Mouse (Mus musculus): ENCODE measurements around the gene Ptcd2. TPM values are rescaled to one million over a fixed set of nuclear protein-coding genes. Genes with fewer than 3 reads are reported as not detected.
A peak's percentile ranks its signal among the peaks of the same experiment; 100 is the strongest.

Ptcd2 gene
- 21.5 and 27.3 TPM in 2 replicates for polyA plus RNA-seq (2012; ENCODE audit: insufficient read depth, insufficient read length, missing spikeins)

- H3K27ac ChIP-seq (ENCODE audit: insufficient read depth, low read depth, low read length), result peak within 1 kb of the TSS; percentile 68
- no peak for TF ChIP-seq POLR2A (IDR thresholded peaks at IDR 0.05; ENCODE audit: borderline replicate concordance, low read depth, low read length)
- TF ChIP-seq CTCF (IDR thresholded peaks at IDR 0.05; ENCODE audit: low read depth, low read length), result no peak
- H3K4me1 ChIP-seq (ENCODE audit: control insufficient read depth, insufficient read depth, low read length), result peaks cover 10% of the 10 kb centered on the region
- H3K4me3 ChIP-seq (ENCODE audit: insufficient read depth, low read length), result peak within 1 kb of the TSS; percentile 92
Observed at GRCm38 (mm10) chr13:99344599-99345575, at the start of gene Ptcd2, which contains the start of gene Mrps27. Gene Ptcd2 (minus strand): TSS chr13:99344705. Gene Mrps27 (plus strand): TSS chr13:99344786.

DNA sequence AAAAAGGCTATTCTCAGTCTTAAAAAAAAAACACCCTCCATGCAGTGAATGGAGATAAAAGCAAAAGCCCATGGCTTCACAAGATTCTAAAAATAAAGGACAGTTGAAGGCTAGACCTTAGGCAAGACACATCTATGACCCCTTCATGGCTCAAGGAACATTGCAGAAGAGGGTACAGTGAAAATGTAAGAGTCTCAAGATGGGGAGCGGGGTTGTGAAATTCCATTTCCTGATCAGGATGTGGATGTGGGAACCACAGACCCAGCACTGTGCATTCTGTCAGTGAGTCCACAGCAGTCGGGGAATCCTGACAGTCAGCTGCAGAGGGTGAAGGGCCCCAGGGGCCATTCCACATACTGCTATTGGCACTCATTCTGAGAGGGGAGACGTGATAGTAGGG, 48.6 kb upstream of the Ptcd2 start:
- Histone ChIP-seq H3K27ac (ENCODE audit: insufficient read depth, low read depth, low read length) (no peak overlapping the region), H3K4me3 (ENCODE audit: insufficient read depth, low read length) (no peak overlapping the region), H3K4me1 (ENCODE audit: control insufficient read depth, insufficient read depth, low read length) (peaks cover 42% of the 10 kb centered on the region)
- no peak for TF ChIP-seq POLR2A (IDR thresholded peaks at IDR 0.05; ENCODE audit: borderline replicate concordance, low read depth, low read length)
- TF ChIP-seq CTCF (IDR thresholded peaks at IDR 0.05; ENCODE audit: low read depth, low read length), result no peak

DNA sequence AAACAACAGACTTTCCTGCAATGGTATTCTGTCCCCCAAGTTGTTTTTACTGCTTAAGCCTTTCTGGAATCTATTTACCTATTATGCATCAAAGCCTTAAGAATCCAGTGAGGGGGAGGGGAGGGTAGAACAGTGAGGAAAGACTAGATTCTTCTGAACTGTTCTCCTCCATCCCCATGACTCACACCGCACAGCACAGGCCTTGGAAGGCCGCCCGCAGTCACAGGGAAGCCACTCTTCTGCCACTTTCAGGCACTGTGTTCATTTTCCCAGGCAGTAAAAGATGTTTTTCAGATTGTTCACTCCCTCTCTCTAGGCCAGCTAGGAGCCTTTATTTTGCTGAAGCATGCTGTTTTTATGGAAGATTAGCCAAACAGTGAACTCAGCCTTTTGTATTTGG, 46.9 kb upstream of the Ptcd2 start:
- Histone ChIP-seq H3K4me3 (ENCODE audit: insufficient read depth, low read length) (no peak overlapping the region), H3K4me1 (ENCODE audit: control insufficient read depth, insufficient read depth, low read length) (peaks cover 51% of the 10 kb centered on the region), H3K27ac (ENCODE audit: insufficient read depth, low read depth, low read length) (no peak overlapping the region)
- no peak for TF ChIP-seq CTCF (IDR thresholded peaks at IDR 0.05; ENCODE audit: low read depth, low read length)
- no peak for TF ChIP-seq POLR2A (IDR thresholded peaks at IDR 0.05; ENCODE audit: borderline replicate concordance, low read depth, low read length)

GRCm38 (mm10) chr13:99387901-99388811, 43.7 kb upstream of the Ptcd2 start:
- H3K27ac ChIP-seq (ENCODE audit: insufficient read depth, low read depth, low read length), result no peak overlapping the region
- TF ChIP-seq CTCF (IDR thresholded peaks at IDR 0.05; ENCODE audit: low read depth, low read length) (no peak), POLR2A (IDR thresholded peaks at IDR 0.05; ENCODE audit: borderline replicate concordance, low read depth, low read length) (no peak)
- H3K4me1 ChIP-seq (ENCODE audit: control insufficient read depth, insufficient read depth, low read length), result peaks cover 32% of the 10 kb centered on the region
- H3K4me3 ChIP-seq (ENCODE audit: insufficient read depth, low read length), result no peak overlapping the region

GRCm38 (mm10) chr13:99386341-99386740, 41.8 kb upstream of the Ptcd2 start:
- Histone ChIP-seq H3K4me1 (ENCODE audit: control insufficient read depth, insufficient read depth, low read length) (peaks cover 26% of the 10 kb centered on the region), H3K4me3 (ENCODE audit: insufficient read depth, low read length) (no peak overlapping the region), H3K27ac (ENCODE audit: insufficient read depth, low read depth, low read length) (no peak overlapping the region)
- TF ChIP-seq CTCF (IDR thresholded peaks at IDR 0.05; ENCODE audit: low read depth, low read length) (no peak), POLR2A (IDR thresholded peaks at IDR 0.05; ENCODE audit: borderline replicate concordance, low read depth, low read length) (no peak)

DNA sequence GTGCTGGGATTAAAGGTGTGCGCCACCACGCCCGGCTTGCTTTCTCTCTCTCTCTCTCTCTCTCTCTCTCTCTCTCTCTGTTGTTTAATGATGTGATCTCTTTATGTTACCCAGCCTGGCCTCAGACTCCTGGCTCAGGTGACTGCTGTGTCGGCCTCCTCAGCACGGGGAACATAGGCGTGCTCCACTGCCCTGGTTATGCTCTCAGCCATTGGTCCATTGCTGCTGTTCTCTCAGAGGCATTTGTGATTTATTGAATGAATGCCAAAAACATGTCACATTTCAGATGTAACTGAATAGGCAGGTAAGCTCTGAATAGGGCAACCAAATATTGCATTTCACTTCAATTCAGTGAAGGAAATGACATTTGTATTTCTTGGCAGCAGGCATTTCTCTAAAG, 41.4 kb upstream of the Ptcd2 start:
- TF ChIP-seq CTCF (IDR thresholded peaks at IDR 0.05; ENCODE audit: low read depth, low read length) (no peak), POLR2A (IDR thresholded peaks at IDR 0.05; ENCODE audit: borderline replicate concordance, low read depth, low read length) (no peak)
- Histone ChIP-seq H3K27ac (ENCODE audit: insufficient read depth, low read depth, low read length) (no peak overlapping the region), H3K4me1 (ENCODE audit: control insufficient read depth, insufficient read depth, low read length) (peaks cover 23% of the 10 kb centered on the region), H3K4me3 (ENCODE audit: insufficient read depth, low read length) (no peak overlapping the region)

DNA sequence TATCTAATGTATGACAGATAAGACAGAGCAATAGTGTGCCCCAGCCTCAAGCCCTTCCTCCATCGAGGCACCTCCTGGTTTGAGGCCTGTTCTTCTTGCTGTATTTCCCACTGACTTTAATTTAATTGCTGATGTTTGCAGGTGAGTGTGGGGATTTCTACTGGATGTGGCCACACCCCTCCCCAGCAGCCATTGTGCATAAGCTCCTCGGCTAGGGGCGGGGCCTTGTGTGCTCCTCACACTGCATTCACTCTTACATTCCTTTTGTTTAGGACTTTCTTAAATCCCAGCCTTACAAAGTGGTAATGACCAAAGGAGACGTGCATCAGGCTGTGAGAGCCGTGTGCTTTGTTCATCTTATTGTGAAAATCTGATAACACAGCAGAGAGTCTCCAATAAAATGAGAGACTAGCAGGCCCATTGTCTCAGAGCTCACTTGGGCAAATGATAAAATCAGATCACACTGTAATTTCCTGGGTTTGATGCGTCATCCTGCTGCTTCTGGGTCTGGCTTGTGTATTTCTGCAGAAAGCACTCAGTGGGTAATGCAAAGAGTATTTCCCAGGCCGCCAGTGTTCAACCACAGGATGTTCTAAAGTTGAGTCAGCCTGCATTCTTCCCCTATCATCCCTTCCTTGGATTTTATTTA, 40.2 kb upstream of the Ptcd2 start:
- H3K4me3 ChIP-seq (ENCODE audit: insufficient read depth, low read length), result no peak overlapping the region
- TF ChIP-seq CTCF (IDR thresholded peaks at IDR 0.05; ENCODE audit: low read depth, low read length) (no peak), POLR2A (IDR thresholded peaks at IDR 0.05; ENCODE audit: borderline replicate concordance, low read depth, low read length) (no peak)
- peaks cover 21% of the 10 kb centered on the region for H3K4me1 ChIP-seq (ENCODE audit: control insufficient read depth, insufficient read depth, low read length)
- no peak overlapping the region for H3K27ac ChIP-seq (ENCODE audit: insufficient read depth, low read depth, low read length)

DNA sequence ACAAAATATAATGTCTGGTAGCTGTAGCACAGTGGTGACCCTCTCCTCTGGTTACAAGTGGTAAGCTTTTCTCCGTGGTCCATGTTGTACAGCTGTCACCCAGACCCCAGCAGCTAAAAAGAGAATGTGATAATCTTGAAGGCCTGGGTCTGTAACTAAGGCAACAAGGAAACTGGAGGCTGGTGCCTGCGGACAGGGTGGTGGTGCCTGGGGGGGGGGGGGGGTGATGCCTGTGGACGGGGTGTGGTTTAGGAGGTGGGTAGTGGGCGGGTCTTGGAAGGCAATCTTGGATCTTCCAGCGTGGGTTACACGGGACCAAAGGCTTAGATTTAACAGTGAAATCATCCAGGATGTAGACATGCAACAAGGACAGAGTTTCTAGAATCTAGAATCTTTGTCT, 37.9 kb upstream of the Ptcd2 start:
- TF ChIP-seq POLR2A (IDR thresholded peaks at IDR 0.05; ENCODE audit: borderline replicate concordance, low read depth, low read length) (no peak), CTCF (IDR thresholded peaks at IDR 0.05; ENCODE audit: low read depth, low read length) (no peak)
- no peak overlapping the region for H3K4me3 ChIP-seq (ENCODE audit: insufficient read depth, low read length)

GRCm38 (mm10) chr13:99378223-99378622, 33.7 kb upstream of the Ptcd2 start:
- no peak overlapping the region for H3K27ac ChIP-seq (ENCODE audit: insufficient read depth, low read depth, low read length)
- TF ChIP-seq CTCF (IDR thresholded peaks at IDR 0.05; ENCODE audit: low read depth, low read length) (no peak), POLR2A (IDR thresholded peaks at IDR 0.05; ENCODE audit: borderline replicate concordance, low read depth, low read length) (no peak)

More for the DNA sequence above, 37.9 kb upstream of the Ptcd2 start:
- no peak overlapping the region for H3K27ac ChIP-seq (ENCODE audit: insufficient read depth, low read depth, low read length)
- H3K4me1 ChIP-seq (ENCODE audit: control insufficient read depth, insufficient read depth, low read length), result peaks cover 11% of the 10 kb centered on the region; the same call in 1 of the 2 replicates

More at GRCm38 (mm10) chr13:99378223-99378622, 33.7 kb upstream of the Ptcd2 start:
- 0 out of 2 replicates have a peak, but pooled peaks cover 2% of the 10 kb centered on the region for H3K4me1 ChIP-seq (ENCODE audit: control insufficient read depth, insufficient read depth, low read length)
- no peak overlapping the region for H3K4me3 ChIP-seq (ENCODE audit: insufficient read depth, low read length)

All from bone marrow macrophage, adult 2 months (primary cell).